Mouse (Mus musculus) hematopoietic stem cell, adult 5-6 weeks (primary cell): ENCODE data around the gene Ptcd1. TPM values are rescaled to one million over a fixed set of nuclear protein-coding genes. Genes with fewer than 3 reads are reported as not detected.
"Not testable (repeated sequence)": the region's sequence is repeated elsewhere in the genome, so short reads cannot be mapped to it uniquely, and the experiment has no call there.

Experiments used
- ATAC-seq, 2 experiments: fragments of 125-278 bp in 1 of 2; replicated peaks in 1 of 2; 2 replicates each; pipeline ENCODE4 v1.8.0; 2016 to 2017; ENCODE audit warnings: inconsistent platforms in 2 of 2, mild to moderate bottlenecking in 2 of 2, moderate number of reproducible peaks in 2 of 2, low read depth in 1 of 2, moderate TSS enrichment in 1 of 2; ENCODE audit not compliant: low FRiP score in 2 of 2, poor library complexity in 2 of 2, severe bottlenecking in 2 of 2, insufficient read depth in 1 of 2, low TSS enrichment in 1 of 2
- total RNA-seq: library from RNA; stranded (forward); fragments of 172-1452, 232-1000 nt; gene quantifications from 2 replicates; pipeline ENCODE4 v1.2.3, GENCODE M21; 2017

Ptcd1 gene
- total RNA-seq, 1 experiment from 2014 or later: 20.0 TPM

DNA sequence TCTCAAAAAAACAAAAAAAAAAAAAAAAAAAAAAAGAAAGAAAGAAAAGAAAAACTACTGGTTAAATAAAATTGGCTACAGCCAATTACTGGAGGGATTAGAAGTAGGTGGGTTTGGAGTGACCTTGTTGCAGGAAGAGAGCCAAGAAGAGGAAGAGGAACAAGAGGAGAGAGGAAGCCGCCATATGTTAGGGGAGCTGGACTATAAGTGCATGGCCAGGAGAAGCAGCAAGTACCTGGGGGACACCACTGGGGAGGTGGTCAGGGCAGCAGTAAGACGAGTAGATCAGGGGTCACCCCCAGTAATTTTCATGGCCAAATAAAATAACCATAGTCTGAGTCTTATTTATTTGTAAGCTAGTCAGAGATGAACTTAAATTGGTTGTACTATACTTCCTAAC lies 18.3 kb upstream of the Ptcd1 start:
- ATAC-seq: no peak

DNA sequence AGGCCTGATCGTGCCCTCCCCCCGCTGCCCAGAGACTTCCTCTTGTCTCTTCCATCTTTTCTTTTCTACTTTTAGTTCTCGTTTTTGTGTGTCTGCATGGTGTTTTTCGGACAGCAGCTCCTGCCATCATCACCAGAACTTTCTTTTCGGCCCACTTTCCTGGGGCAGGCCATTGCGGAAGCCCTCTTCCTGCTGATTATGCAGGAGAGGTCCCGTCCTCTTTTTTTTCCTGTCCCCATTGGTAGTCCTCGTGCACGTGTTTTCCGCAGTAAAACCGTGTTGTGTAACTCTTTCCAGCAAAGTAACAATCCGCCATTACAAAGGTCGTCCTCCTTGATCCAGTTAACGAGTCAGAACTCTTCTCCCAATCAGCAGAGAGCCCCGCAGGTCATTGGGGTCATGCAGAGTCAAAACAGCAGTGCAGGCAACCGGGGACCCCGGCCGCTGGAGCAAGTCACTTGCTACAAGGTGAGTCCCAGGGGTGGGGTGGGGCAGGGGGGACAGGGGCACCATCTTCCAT lies 11.6 kb upstream of the Ptcd1 start:
- no peak for ATAC-seq

DNA sequence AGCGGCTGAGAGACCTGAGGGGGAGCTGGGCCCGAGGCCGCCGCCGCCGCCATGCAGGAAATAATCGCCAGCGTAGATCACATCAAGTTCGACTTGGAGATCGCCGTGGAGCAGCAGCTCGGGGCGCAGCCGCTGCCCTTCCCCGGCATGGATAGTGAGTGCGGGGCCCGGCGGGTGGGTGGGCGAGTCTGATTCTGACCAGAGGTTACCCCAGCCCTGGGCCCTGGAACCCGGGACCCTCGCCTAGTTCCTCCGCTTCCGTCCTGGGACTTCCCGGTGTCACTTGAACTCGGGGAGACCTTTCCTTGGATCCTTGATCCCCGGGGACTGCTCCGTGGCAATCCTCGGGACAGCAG lies 376 bp upstream of the Ptcd1 start:
- no peak for ATAC-seq

DNA sequence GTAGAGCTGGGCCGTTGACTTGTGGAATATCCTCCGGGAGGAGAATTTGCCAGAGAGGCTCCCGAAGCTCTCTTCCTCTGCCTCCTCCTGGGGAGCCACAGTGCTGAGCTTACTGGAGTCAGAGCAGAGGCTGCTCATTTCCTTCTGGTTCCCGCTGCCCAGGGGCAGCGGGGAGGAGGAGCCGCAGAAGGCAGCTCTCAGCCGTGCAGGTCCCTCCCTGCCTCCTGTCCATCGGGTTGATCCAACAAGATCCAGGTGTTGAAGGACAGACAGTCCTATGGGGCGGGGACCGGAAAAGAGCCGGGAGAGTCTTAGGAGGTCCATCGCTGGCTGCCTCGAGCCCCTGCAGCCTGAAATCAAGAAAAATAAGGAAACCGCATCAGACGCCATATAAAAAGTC lies 1.7 kb downstream of the Ptcd1 start:
- ATAC-seq: no peak

DNA sequence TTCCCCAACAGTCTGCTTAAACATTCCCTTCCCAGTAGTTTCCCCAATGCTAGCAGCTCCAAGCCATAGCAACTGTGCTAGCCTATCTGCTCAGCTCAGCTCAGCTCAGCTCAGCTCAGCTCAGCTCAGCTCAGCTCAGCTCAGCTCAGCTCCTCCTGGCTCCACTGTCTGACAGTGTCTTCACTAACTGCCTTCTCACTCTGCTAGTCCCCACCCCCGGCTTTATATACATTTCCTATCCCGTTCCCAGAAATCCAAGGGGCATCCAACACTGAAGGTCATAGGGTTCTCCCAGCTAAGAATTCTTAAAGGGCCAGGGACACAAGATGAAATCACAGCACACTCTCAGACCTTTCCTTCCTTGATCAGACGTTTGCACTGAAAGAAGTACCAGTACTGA lies 2.2 kb downstream of the Ptcd1 start:
- no peak for ATAC-seq

DNA sequence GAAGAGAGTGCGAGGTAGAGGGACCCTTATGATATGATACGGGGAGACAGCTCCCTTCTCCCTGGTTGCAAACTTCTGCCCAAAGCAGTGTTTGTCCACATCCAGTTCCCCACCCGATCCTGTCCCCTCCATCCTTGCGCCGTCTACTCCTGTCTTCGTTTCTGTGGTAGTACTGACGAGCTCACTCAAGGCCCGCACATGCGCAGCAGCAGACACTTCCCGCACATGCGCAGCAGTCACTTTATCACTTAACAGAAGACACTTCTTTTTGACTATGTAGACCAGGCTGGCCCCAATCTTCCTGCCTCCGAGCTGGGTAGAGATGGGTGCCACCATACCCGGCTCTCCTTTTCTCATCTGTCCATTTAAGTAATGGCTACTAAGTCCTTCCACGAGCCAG lies 5.5 kb downstream of the Ptcd1 start:
- ATAC-seq: no peak

DNA sequence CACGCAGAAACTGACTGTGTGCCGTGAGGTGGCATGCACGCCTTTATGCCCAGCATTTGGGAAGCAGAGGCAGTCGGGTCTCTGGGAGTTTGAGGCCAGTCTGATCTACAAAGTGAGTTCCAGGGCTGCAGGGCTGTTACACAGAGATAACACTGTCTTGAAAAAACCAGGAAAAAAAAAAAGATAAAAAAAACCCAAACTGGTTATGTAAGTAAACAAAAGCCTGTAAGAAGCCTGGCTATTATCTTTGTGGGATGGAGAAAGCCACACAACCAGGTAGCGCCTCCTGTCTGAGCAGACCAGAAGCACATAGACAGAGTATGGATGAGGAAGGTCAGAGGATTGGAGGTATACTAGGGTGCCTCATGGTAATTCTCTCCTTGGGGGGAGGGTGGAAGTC lies 14.2 kb downstream of the Ptcd1 start:
- no peak for ATAC-seq

DNA sequence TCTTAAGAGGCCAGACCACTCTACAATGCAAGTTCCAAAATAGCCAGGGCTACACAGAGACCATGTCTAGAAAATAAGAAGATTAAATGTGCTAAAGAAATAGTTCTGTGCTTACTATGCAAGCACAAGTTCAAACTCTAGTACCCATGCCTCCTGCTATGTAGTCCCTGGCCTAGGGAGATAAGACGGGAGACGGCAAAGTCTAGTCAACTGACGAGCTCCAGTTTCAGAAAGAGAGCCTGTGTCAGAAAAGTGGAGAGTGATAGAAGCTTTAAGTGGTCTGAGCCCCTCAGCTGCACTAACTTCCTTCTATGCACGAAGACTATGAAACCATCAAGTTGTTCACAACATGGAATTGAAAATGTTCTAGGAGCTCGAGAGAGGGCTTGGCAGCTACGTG lies 17.6 kb downstream of the Ptcd1 start:
- ATAC-seq: no peak

DNA sequence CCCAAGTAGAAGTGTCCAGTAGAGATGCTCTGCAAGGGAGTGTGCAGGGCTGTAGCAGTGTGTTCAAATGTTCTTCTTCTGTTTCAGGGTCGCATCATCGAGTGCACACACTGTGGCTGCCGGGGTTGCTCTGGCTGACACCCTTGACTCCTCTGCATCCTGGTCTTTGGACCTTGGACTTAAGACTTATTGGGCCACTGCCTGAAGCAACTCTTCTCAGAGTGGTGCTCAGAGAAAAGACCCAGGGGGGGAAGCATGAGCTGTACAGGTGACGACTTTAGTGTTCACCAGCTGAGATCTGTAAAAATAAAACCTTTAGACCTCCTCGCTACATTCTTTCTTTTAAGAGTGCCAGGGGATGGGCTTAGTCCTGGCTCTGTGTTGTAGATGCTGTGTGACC lies 19.2 kb downstream of the Ptcd1 start:
- ATAC-seq: no peak

DNA sequence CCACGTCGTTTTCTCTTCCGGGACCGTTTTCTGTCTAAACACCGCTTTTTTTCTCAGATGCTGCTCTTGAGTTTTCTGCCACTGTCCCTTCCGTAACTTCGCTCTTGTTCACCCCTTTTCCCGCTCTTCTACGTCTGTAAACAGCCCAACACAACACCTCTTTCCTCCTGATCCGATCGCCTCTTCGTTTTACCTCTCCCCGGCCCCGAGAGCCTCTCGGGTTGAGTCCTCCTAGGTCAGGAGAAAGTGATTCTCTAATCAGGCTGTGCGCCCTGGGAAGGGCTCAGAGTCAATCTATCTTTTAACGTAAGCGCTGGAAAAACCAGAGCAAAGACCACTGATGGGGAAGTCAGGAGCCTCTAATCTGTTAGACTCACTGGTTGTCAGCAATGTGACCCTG lies 26.3 kb downstream of the Ptcd1 start:
- ATAC-seq: no peak; a peak in 1 of 4 replicates

DNA sequence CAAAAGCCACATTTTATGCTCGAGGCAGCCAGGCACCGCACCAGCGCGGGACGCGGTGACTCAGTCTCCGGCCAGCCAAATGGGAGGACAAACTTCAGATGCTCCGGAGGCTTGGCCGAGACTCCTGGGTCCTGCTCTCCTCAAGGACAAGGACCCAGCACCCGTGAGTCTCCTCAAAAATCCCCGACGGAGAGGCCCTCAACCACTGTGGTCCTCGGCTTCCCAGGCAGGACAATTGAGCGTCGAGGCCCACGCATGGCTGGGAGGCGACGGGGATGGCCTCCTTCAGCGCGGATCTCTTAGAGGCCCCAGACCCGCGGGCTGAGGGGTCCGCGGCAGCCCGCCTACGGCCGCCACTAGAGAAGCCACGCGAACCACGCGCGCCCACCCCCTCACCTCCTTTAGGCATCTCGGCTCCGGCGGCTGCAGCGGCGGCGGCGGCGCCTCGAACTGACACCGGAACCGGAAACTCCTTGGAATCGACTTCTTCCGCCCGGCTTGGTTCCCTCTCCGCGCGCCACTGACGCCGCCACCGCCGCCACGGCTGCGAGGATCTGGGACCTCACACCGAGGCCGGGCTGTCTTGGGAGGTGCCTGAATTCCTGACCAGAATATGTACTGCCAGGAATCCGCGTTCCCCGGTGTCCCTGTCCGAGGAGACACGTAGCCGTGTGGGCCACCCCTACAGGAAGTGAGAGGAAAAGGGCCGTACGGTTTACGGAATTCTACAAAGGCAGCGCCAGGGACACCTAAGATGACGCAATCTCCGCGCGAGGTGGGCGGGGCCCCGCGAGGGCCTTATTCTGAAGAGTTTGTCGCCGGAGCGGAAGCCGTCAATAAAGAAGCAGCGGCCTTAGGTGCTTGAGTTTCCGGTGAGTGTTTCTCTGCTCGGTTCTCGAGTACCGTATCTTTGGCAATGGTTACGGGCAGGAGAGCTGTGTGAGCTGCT lies 27.1 kb downstream of the Ptcd1 start, which contains the start of the genes Pdap1 and Bud31:
Gene Pdap1, minus strand, starts transcription at position 668 of the 949 bp plus-strand sequence.
Gene Bud31, plus strand, starts transcription at position 792 of the 949 bp plus-strand sequence.
- peak; percentile 88 to 90 for ATAC-seq

DNA sequence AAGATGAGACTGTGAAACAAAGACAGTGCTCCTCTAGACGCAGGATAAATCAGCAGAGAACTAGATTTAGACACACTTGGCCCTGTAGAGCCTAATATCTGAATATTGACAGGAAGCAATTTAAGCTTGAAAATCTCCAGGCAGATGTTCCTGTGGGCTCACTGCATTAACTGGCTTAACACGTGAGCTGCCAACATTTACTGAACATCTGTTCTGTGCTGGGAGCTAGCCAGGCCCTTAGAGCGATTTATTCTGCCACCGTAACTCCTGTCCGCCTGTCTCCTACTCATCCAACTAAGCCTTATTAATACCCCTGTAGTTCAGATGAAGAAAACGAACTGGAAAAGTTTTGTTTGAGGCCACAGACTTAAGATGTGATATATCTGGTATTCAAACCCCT lies 28.1 kb downstream of the Ptcd1 start:
- no peak for ATAC-seq

DNA sequence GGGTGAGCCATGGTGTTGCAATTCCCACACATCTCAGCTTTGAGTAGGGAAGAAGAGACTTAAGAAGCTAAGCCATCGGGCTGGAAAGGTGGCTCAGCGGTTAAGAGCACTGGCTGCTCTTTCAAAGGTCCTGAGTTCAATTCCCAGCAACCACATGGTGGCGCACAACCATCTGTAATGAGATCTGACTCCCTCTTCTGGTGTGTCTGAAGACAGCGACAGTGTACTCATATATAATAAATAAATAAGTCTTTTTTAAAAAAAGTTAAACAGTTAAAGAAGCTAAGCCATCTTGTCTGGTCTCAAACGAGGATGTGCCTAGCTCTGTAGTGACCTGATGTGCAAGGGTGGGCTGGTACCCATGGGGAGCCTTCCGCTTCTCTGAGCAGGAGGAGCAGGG lies 33.6 kb downstream of the Ptcd1 start:
- not testable (repeated sequence) for ATAC-seq

DNA sequence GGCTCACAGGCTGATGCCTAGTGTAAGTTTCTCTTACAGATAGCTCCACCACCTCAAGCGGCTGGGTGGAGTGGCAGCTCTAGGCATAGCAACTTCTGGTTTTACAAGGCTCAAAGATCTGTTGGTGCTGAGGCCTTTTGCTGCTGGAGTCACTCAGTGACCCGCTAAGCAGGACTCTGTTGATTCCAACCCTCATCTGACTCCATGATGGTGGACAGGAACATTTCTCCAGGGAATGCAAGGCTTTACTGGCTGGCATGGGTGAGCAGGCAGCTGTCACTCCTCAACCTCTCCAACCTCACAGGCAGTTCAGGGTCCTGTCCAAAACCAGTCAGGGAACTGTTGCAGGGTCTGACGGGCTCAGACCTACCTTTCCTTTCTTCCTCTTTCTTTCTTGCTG lies 35.9 kb downstream of the Ptcd1 start:
- ATAC-seq: 0 out of 4 replicates have a peak, but pooled peaks have one; percentile 13 to 19

DNA sequence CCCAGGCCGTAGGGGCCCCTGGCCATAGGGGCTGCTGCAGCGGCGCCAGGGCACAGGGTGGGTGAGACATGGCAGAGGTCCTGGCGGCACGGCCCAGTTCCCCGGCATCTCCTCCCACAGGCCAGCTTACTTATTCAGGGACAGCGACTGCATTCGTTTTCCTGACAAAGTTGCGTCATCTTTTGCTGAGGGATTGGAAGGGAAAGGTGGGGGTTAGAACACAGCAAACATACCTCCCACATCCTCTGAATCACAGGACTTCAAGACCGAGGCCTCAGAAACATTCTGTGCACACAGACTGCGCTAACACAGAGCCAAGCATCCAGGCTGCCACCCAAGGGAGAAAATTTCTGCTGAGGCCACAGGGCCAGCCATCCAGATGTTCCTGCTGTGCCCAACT lies 36.7 kb downstream of the Ptcd1 start:
- no peak for ATAC-seq

DNA sequence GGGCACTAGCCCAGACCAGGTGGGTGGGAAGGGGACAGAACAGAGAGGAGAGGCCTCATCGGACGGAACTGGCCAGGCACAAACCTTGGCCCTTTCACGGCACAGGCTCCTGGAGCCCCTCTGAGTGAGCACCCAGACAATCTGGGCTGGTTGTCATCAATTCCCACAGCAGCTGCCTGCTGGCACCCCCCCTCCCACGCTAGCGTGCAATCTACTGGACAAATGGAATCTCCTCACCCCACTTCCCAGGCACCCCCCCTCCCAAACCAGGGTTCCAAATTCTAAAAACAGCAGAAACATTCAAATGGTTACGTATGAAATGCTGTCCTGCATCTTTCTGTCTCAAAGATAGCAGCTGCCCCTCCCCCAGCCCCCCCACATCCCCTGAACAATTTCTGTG lies 37.1 kb downstream of the Ptcd1 start:
- ATAC-seq: not testable (repeated sequence)

DNA sequence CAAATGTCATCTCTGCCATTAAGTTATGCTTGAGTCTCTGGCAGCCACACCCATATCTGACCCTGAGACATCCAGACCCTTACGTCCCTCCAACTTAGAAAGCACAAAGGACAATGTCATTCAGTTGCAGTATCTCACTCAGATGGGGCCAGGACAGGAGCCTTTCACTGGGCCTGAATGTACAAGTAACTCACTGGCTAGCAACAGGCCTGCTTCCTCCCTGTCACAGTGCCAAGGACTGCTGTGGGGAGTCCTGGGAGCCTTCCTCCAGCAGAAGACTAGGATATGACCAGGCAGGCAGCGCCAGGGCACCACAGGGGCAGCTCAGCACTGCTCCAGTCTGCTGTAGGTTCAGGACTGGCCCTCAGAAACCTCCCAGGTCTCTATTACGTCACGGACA lies 37.8 kb downstream of the Ptcd1 start:
- ATAC-seq: no peak

DNA sequence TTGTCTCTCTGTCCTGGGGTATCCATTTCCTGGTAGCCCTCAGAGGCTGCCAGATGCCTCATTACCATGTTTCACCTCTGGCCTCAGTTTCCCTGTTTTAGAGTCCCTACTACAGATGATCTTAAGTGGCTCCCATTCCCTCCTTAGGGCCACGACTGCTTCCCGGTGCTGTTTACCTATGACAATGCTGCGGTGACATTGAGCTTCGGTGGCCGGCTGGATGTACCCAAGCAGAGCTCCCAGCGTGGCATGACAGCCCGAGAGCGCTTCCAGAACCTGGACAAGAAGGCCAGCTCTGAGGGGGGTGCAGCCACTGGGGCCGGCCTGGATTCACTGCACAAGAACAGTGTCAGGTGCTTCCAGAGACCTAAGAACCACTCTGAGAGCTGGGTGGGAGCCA lies 40.3 kb downstream of the Ptcd1 start:
- ATAC-seq: no peak

DNA sequence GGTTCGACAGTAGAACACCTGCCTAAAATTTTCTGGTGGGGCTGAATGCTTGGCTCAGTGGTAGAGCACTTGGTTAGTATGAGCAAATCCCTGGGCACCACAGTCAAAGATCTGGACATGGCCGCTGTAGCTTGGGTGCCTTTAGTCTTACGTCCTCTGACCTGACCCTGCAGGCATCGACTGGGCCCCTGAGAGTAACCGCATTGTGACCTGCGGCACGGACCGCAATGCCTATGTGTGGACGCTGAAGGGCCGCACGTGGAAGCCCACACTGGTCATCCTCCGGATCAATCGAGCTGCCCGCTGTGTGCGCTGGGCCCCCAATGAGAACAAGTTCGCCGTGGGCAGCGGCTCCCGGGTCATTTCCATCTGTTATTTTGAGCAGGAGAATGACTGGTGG lies 43.5 kb downstream of the Ptcd1 start:
- ATAC-seq: no peak
